Mouse (Mus musculus) ovary, adult 10 weeks (tissue): ENCODE measurements around the gene Helz. TPM values are rescaled to one million over a fixed set of nuclear protein-coding genes. Genes with fewer than 3 reads are reported as not detected.

Source experiments
- polyA plus RNA-seq: library from polyadenylated mRNA; stranded (reverse); fragments of 350-450 nt; fragmentation: Illumina TruSeq; extraction: RNeasy Lipid Tissue Mini Kit (QIAGEN cat#74804); gene quantifications from one replicate; pipeline ENCODE4 v1.2.3, GENCODE M21; 2014

Gene Helz
- polyA plus RNA-seq = 21.0 TPM

DNA sequence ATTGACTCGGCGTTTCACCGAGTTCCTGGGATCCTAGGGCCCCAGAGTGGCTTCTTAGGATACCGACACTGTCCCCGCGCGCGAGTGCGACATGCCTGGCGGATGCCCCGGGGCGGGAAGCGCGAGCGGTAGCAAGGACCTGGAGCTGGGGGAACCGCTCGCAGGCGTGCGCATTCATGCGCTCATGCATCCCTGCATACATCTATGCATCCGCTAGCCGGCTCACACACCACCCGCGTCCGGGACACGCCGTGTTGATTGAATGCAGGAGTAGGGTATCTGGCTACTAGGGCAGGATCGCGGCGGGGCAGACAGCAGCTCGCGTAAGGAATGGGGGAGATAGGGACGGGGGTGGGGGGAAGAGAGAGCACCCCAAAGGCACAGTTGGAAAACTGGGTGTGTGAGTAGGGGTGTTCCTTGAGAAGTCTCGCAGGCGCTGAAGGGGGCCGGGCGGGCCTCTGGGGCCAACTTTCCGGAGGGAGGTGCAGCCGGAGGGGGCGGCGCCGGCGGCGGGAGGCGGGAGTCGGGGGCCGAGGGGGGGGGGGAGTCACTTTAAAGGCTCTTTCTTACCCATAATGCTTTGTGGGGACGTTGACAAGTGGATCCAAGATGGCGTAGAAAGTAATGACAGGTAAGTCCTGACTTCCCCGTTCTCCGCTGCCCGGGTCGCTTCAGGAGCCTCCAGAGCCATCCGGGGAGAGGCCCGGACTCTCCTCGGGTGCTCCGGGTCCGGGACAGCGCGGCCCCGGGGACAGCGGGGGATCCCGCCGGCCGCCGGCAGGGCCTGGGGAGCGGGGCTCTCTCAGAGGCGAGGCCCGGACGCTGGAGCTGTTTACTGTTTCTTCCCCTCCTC lies at the start of gene Helz:
Helz (plus strand) TSS at position 580 of the 853 bp plus-strand sequence.

DNA sequence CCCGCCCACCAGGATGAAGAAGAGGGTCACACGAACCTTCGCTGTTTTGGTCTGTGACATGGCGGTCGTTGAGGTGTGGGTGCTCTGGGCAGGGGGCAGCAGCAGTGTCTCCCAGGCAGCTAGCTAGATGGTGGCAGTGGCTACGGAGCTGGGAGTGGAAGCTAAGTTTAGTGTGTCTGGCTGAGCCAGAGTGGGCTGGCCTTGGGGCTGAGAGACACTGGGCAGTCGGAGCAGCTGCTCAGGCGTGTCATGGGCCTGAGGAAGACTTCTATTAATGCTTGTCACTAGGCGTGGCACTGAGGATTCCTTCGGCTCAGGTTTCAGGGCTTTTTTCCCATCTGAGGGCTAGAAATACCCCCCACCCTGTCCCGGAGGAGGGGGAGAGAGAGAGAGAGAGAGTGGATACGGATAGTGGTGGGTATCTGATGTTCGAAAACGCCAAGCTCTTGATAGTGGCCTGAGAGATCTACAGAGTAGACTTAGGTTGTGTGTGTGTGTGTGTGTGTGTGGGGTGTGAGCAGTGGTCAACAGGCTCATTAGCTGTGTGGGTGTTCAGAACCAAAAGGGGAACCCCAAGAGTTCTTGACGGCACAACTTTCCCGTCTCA lies 168.7 kb downstream of the Helz start, which contains the start of gene Cacng1:
Cacng1 (minus strand) TSS at position 191 of the 607 bp plus-strand sequence.

Other genes with a start within 250 kb of the Helz start
- gene Pitpnc1, start 77.2 kb upstream of the Helz start, polyA plus RNA-seq = 19.2 TPM
- 224 TPM for gene Psmd12, start 68.4 kb upstream of the Helz start, polyA plus RNA-seq
- gene Cacng1, start 168.6 kb downstream of the Helz start, polyA plus RNA-seq = not detected
- gene Cacng4, start 246.6 kb downstream of the Helz start, polyA plus RNA-seq = 0.83 TPM